8 mouse cellular contexts compared by ENCODE assay signal in the genomic region with DNA sequence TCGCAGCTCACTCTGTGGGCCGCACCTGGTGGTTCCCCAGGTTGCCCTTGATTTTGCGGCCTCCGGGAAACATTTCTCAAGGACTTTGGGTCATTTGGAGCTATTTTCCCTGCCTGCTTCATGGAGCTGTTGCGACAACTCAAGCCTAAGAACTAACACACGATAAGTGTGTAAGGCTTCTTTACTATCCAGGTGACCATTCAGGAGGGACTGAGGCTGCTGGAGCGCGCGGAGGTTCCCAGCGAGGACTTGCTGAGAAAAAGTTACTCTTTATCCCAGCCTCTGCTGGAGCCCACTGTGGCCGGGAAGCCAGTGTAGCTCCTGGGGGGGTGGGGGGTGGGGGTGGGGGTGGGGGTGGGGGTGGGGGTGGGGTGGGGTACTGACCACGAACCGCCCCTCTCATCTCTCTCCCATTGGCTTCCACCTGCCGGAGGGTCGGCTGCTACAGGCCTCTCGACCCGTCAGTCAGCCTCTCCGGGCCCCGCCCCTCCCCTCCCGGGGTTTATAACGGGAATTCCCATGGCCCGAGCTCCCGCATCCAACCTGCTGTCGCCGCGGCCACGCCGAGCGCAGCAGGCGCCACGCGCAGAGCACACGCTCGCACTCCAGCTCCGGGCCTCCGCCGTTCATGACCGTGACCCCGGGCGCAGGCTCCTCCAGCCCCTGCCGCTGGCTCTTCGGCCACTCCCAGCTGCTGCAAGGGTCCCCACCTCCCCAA. TPM values are rescaled to one million over a fixed set of nuclear protein-coding genes. Genes with fewer than 3 reads are reported as not detected.
DNase-seq lines count a peak whose midpoint lies in the region; ATAC-seq lines count a peak whose summit lies in the region.

A gene (plus strand): TSS at position 532 of the 718 bp plus-strand sequence.

- WGBS in limb, embryonic 13.5 days: 6% methylated on average over 31 of the region's 42 CpGs
- 5% methylated on average over 36 of the region's 42 CpGs for WGBS in neural tube, embryonic 15.5 days

- no peaks in the 10 kb centered on the region for H3K36me3 ChIP-seq in megakaryocyte, embryonic 14.5 days (replicated peaks; ENCODE audit: low read length)
- H3K36me3 ChIP-seq in limb, embryonic 13.5 days: no peaks in the 10 kb centered on the region
- H3K36me3 ChIP-seq in neural tube, embryonic 15.5 days: no peaks in the 10 kb centered on the region

- no peaks in the 10 kb centered on the region for H3K9me3 ChIP-seq in megakaryocyte, embryonic 14.5 days
- no peaks in the 10 kb centered on the region for H3K9me3 ChIP-seq in limb, embryonic 13.5 days
- no peaks in the 10 kb centered on the region for H3K9me3 ChIP-seq in neural tube, embryonic 15.5 days (replicated peaks)

- peak within 1 kb of the TSS; percentile 98 for H3K4me2 ChIP-seq in limb, embryonic 13.5 days (replicated peaks)
- peak within 1 kb of the TSS; percentile 97 for H3K4me2 ChIP-seq in neural tube, embryonic 15.5 days

- H3K27ac ChIP-seq in limb, embryonic 13.5 days: peak within 1 kb of the TSS; percentile 34; the same call in 1 of the 2 replicates
- H3K27ac ChIP-seq in neural tube, embryonic 15.5 days (replicated peaks): peak within 1 kb of the TSS; percentile 54; the same call in 1 of the 2 replicates

- peak; percentile 59 for DNase-seq in embryo, embryonic 11.5 days (ENCODE audit: low read depth, low spot score)
- peak; percentile 27 for DNase-seq in kidney, adult 9 months
- DNase-seq in urinary bladder, postnatal 25 days (ENCODE audit: low spot score): peak; percentile 32

- H3K9ac ChIP-seq in limb, embryonic 13.5 days: peak within 1 kb of the TSS; percentile 63
- H3K9ac ChIP-seq in neural tube, embryonic 15.5 days (replicated peaks): peak within 1 kb of the TSS; percentile 69

- H3K4me3 ChIP-seq in megakaryocyte, embryonic 14.5 days (replicated peaks): peak within 1 kb of the TSS; percentile 62
- H3K4me3 ChIP-seq in limb, embryonic 13.5 days: peak within 1 kb of the TSS; percentile 64
- peak within 1 kb of the TSS; percentile 73 for H3K4me3 ChIP-seq in neural tube, embryonic 15.5 days (replicated peaks)

- peaks cover 58% of the 10 kb centered on the region for H3K27me3 ChIP-seq in megakaryocyte, embryonic 14.5 days (replicated peaks)
- peaks cover 48% of the 10 kb centered on the region for H3K27me3 ChIP-seq in limb, embryonic 13.5 days
- peaks cover 8% of the 10 kb centered on the region for H3K27me3 ChIP-seq in neural tube, embryonic 15.5 days (replicated peaks)

- peaks cover 6% of the 10 kb centered on the region; the same call in 1 of the 2 replicates for H3K4me1 ChIP-seq in megakaryocyte, embryonic 14.5 days
- H3K4me1 ChIP-seq in limb, embryonic 13.5 days: peaks cover 38% of the 10 kb centered on the region
- H3K4me1 ChIP-seq in neural tube, embryonic 15.5 days: peaks cover 28% of the 10 kb centered on the region

- no peak for ATAC-seq in megakaryocyte, adult 5-6 weeks (ENCODE audit: poor library complexity, severe bottlenecking)
- peak; percentile 28 for ATAC-seq in granulocyte monocyte progenitor cell, adult 5-6 weeks (replicated peaks; ENCODE audit: poor library complexity, severe bottlenecking)
- peak; percentile 82 for ATAC-seq in limb, embryonic 13.5 days (ENCODE audit: low FRiP score, low read depth)
- ATAC-seq in neural tube, embryonic 15.5 days (ENCODE audit: low FRiP score): peak; percentile 94

RNA-seq across cellular contexts. Expression of the gene that starts here (rescaled TPM):
- 0.09 TPM in 1 of 2 replicates, not detected in the other for polyA plus RNA-seq in megakaryocyte, embryonic 14.5 days (2012; ENCODE audit: insufficient read depth, low replicate concordance)
- 0.18 and 0.25 TPM in 2 replicates for total RNA-seq in megakaryocyte, adult 5-6 weeks (2015)
- total RNA-seq in megakaryocyte, adult 5-6 weeks (2017): 0.18 TPM in 1 of 2 replicates, not detected in the other
- total RNA-seq in granulocyte monocyte progenitor cell, adult 5-6 weeks (2014; fragmentation: Nextera tagmentation): 0.64 TPM in 1 of 2 replicates, not detected in the other
- total RNA-seq in granulocyte monocyte progenitor cell, adult 5-6 weeks (2017): 0.31 and 1.2 TPM in 2 replicates
- polyA plus RNA-seq in limb, embryonic 13.5 days (2015; fragmentation: Nextera tagmentation; extraction: Ambion mirVana): 7.7 and 8.6 TPM in 2 replicates
- 13.1 and 15.1 TPM in 2 replicates for polyA plus RNA-seq in neural tube, embryonic 15.5 days (2015; fragmentation: Nextera tagmentation; extraction: Ambion mirVana)
